Mouse (Mus musculus): Measurements from ENCODE around the gene Klhl36.

DNA sequence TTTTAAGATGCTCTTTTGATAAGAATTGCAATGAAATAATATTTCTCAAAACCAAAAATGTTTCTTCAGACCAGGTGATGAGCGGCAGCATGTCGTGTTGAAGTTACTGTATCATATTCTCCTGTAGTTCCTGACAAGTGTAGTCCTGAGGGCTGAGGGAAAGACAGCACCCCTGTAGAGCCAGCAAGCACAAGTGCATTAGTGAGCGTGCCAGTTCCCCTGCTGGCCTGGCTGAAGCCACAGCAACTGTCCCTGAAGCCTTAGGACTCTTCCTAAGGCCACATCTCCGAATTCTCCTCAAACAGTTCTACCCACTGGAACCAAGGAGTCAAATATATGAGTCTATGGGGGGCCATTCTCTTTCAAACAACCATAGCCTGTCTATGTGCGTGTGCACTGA is 61.2 kb downstream of the Klhl36 start:
- TF ChIP-seq GATA1 (IDR thresholded peaks at IDR 0.05; ENCODE audit: borderline replicate concordance, low read length): no peak
- TF ChIP-seq FLI1 (IDR thresholded peaks at IDR 0.05; ENCODE audit: low read length): no peak

All from megakaryocyte, embryonic 14.5 days (primary cell).